Mouse (Mus musculus) forebrain, embryonic 14.5 days (tissue): ENCODE data around the gene Gnaz. TPM values are rescaled to one million over a fixed set of nuclear protein-coding genes. Genes with fewer than 3 reads are reported as not detected.

ENCODE experiments used
- ATAC-seq: fragments of 200-750 bp; cut with Nextera tagmentation; 2 replicates; pipeline ENCODE4 v1.8.0; 2017; ENCODE audit warnings: mild to moderate bottlenecking, moderate library complexity
- DNase-seq: peaks from one replicate; pipeline ENCODE4 v3.0.0-alpha.2; 2015; ENCODE audit warnings: low spot score
- H3K27ac ChIP-seq: fragments of 300-500 bp; sonication (generic); 2 replicates; pipeline ENCODE4 v1.5.1; 2014; ENCODE audit warnings: low read depth, mild to moderate bottlenecking, control low read depth, low read length, moderate library complexity
- H3K27me3 ChIP-seq: fragments of 300-500 bp; sonication (generic); replicated peaks from 2 replicates; pipeline ENCODE4 v1.6.1; 2014; ENCODE audit warnings: low read length, control low read depth, mixed read lengths; ENCODE audit not compliant: control insufficient read depth, insufficient read depth
- H3K36me3 ChIP-seq: fragments of 300-500 bp; sonication (generic); 2 replicates; pipeline ENCODE4 v1.6.1; 2014; ENCODE audit warnings: low read length, control low read depth; ENCODE audit not compliant: control insufficient read depth, insufficient read depth
- H3K4me1 ChIP-seq: fragments of 300-500 bp; sonication (generic); 2 replicates; pipeline ENCODE4 v1.6.1; 2014; ENCODE audit warnings: antibody characterized with exemption, low read length, control low read depth; ENCODE audit not compliant: control insufficient read depth, insufficient read depth
- H3K4me2 ChIP-seq: fragments of 300-500 bp; sonication (generic); 2 replicates; pipeline ENCODE4 v1.6.1; 2014; ENCODE audit warnings: mild to moderate bottlenecking, control low read depth, low read length
- H3K4me3 ChIP-seq: fragments of 300-500 bp; sonication (generic); 2 replicates; pipeline ENCODE4 v1.5.1; 2014; ENCODE audit warnings: low read depth, low read length, control low read depth
- H3K9ac ChIP-seq: fragments of 300-500 bp; sonication (generic); 2 replicates; pipeline ENCODE4 v1.6.1; 2014; ENCODE audit warnings: mild to moderate bottlenecking, low read length, control low read depth, moderate library complexity
- H3K9me3 ChIP-seq: fragments of 300-500 bp; sonication (generic); replicated peaks from 2 replicates; pipeline ENCODE4 v1.6.1; 2016; ENCODE audit warnings: low read length, control low read depth, mixed read lengths; ENCODE audit not compliant: control insufficient read depth
- WGBS: fragments of 180-500 bp; shearing (Covaris S2); extraction: QIAGEN DNeasy Blood & Tissue Kit; methylation state at CpG from one replicate; pipeline ENCODE4 v1.1.7; 2014; 5-methylcytosine and 5-hydroxymethylcytosine counted together
- polyA plus RNA-seq: library from polyadenylated mRNA; unstranded; fragments of >200 nt; fragmentation: Nextera tagmentation; extraction: Ambion mirVana; gene quantifications from 2 replicates; pipeline ENCODE4 v1.2.1, GENCODE M21; 2014

Gene Gnaz
- polyA plus RNA-seq, 1 experiment from 2014 or later = 23.7 TPM

DNA sequence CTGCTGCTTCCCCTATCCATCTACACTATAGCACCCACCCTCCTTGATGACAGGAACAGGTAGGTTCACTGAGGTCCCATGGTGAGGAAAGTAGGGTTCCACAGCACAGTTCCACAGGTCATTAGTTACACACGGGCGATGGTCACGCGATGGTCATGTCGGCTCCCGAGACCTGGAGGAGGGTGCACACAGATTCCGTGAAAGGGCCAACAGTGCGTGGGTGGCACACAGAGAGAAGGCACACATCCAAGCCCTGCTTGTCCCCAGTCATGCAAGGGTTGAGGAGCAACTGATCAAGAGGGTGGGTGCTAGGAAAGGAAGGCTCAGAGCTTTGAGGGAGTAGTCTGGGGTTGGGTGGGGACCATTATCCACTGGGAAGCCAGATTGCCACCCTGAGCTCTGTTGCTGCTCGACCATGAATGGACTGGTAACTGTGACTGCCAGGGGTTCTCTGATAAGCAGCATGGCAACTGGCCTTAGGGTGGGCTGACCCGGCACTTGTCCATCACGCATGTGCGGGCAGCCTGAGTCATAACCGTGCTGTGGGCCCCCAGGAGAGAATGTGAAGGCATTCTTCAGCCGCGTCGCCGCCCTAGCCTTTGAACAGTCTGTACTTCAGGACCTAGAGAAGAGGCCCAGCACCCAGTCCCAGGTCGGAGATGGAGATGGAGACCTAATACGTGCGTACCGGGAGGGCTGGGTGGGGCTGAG is 84.5 kb downstream of the Gnaz start:
- Histone ChIP-seq H3K36me3 (no peaks in the 10 kb centered on the region), H3K9ac (no peak overlapping the region), H3K9me3 (no peaks in the 10 kb centered on the region), H3K27me3 (no peaks in the 10 kb centered on the region), H3K4me1 (peaks cover 5% of the 10 kb centered on the region; the same call in 1 of the 2 replicates), H3K4me2 (no peak overlapping the region), H3K4me3 (no peak overlapping the region), H3K27ac (no peak overlapping the region)
- no peak for ATAC-seq
- 92% methylated on average over 21 of the region's 21 CpGs for WGBS
- no peak for DNase-seq

DNA sequence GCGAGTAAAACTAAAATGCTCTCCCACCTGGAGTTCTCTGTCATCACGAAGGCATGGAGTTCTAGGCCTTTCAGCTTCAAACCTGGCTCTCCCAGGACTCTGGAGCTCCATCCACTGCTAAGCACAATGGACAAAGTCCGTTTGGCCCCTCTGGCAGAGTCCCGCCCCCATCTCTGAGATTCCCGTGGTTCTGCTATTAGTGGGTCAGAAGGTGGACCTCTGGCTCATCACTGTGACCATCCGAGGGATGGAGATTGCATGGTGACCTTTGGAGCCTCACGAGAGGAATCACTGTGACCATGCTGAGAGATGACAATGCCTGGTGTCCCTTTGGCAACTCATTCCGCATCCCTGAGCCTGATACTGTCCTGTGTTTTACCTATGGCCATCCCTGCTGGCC is 85.9 kb downstream of the Gnaz start:
- H3K4me3 ChIP-seq = no peak overlapping the region
- H3K27me3 ChIP-seq = no peaks in the 10 kb centered on the region
- no peak overlapping the region for H3K27ac ChIP-seq
- WGBS = 83% methylated on average over 8 of the region's 8 CpGs
- DNase-seq = no peak
- H3K4me2 ChIP-seq = no peak overlapping the region
- no peaks in the 10 kb centered on the region for H3K9me3 ChIP-seq
- no peaks in the 10 kb centered on the region for H3K36me3 ChIP-seq
- ATAC-seq = no peak
- H3K9ac ChIP-seq = no peak overlapping the region
- peaks cover 5% of the 10 kb centered on the region; the same call in 1 of the 2 replicates for H3K4me1 ChIP-seq

DNA sequence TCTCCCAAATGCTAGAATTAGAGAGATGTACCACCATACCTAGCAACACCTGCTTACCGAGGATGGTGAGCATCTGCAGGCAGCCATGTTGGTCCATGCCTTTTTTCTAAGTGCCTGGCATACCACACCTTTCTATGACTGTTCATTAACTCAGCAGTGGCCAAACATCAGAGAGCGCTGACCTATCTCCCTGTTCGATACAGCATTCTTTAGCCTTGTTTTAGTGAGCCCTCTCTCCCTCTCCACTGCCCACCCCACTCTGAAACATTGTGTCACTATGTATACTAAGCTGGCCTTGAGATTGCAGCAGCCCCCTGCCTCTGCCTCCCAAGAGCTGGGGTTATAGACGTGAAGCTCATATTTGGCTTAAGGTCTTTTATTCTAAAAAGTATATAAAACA is 86.7 kb downstream of the Gnaz start:
- peaks cover 5% of the 10 kb centered on the region; the same call in 1 of the 2 replicates for H3K4me1 ChIP-seq
- no peaks in the 10 kb centered on the region for H3K9me3 ChIP-seq
- DNase-seq (no peak), ATAC-seq (no peak)
- no peak overlapping the region for H3K27ac ChIP-seq
- no peak overlapping the region for H3K4me2 ChIP-seq
- no peak overlapping the region for H3K9ac ChIP-seq
- H3K27me3 ChIP-seq = no peaks in the 10 kb centered on the region
- H3K36me3 ChIP-seq = no peaks in the 10 kb centered on the region
- 91% methylated on average over 4 of the region's 4 CpGs for WGBS
- no peak overlapping the region for H3K4me3 ChIP-seq

GRCm38 (mm10) chr10:75054125-75054524 is 87.1 kb downstream of the Gnaz start:
- peaks cover 5% of the 10 kb centered on the region; the same call in 1 of the 2 replicates for H3K4me1 ChIP-seq
- H3K4me2 ChIP-seq = no peak overlapping the region
- H3K27ac ChIP-seq = no peak overlapping the region
- H3K36me3 ChIP-seq = no peaks in the 10 kb centered on the region
- ATAC-seq (no peak), DNase-seq (no peak)
- H3K27me3 ChIP-seq = no peaks in the 10 kb centered on the region
- 84% methylated on average over 6 of the region's 6 CpGs for WGBS
- H3K9ac ChIP-seq = no peak overlapping the region
- H3K4me3 ChIP-seq = no peak overlapping the region
- H3K9me3 ChIP-seq = no peaks in the 10 kb centered on the region

GRCm38 (mm10) chr10:75055672-75056071 is 88.7 kb downstream of the Gnaz start:
- H3K27ac ChIP-seq = no peak overlapping the region
- ATAC-seq = no peak

GRCm38 (mm10) chr10:75056255-75056654 is 89.3 kb downstream of the Gnaz start:
- Histone ChIP-seq H3K9me3 (no peaks in the 10 kb centered on the region), H3K36me3 (no peaks in the 10 kb centered on the region), H3K27ac (no peak overlapping the region), H3K4me1 (peaks cover 13% of the 10 kb centered on the region), H3K9ac (no peak overlapping the region), H3K27me3 (no peaks in the 10 kb centered on the region), H3K4me3 (no peak overlapping the region), H3K4me2 (no peak overlapping the region)
- WGBS = 2% methylated on average over 4 of the region's 4 CpGs
- ATAC-seq = no peak
- peak; percentile 33 for DNase-seq

More at GRCm38 (mm10) chr10:75055672-75056071, 88.7 kb downstream of the Gnaz start:
- H3K9ac ChIP-seq = no peak overlapping the region
- H3K36me3 ChIP-seq = no peaks in the 10 kb centered on the region
- DNase-seq = no peak
- no peak overlapping the region for H3K4me2 ChIP-seq
- no peaks in the 10 kb centered on the region for H3K9me3 ChIP-seq
- no peak overlapping the region for H3K4me3 ChIP-seq
- H3K27me3 ChIP-seq = no peaks in the 10 kb centered on the region
- 78% methylated on average over 5 of the region's 5 CpGs for WGBS
- peaks cover 13% of the 10 kb centered on the region for H3K4me1 ChIP-seq

DNA sequence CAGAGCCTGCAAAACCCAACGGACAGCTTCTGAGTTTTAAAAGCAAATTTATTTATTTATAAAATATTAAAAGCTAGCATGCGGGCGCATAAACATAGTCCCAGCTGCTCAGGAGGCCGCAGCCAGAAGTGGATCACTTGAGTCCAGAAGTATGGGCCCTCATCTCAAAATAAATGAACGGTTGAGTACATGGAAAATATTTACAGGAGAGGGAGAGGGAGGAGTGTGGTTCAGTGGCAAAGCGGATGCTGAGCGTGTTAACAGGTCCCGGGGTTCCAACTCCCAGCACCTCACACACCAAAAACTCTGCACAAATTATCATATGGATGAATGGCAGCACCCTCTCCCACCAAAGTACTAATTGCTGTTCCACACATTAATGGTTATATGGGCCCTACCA is 91.4 kb downstream of the Gnaz start:
- DNase-seq (no peak), ATAC-seq (no peak)
- peaks cover 26% of the 10 kb centered on the region for H3K4me1 ChIP-seq
- H3K4me3 ChIP-seq = no peak overlapping the region
- no peaks in the 10 kb centered on the region for H3K9me3 ChIP-seq
- no peak overlapping the region for H3K27ac ChIP-seq
- H3K4me2 ChIP-seq = no peak overlapping the region
- WGBS = 80% methylated on average over 8 of the region's 8 CpGs
- no peaks in the 10 kb centered on the region for H3K27me3 ChIP-seq
- H3K36me3 ChIP-seq = no peaks in the 10 kb centered on the region
- no peak overlapping the region for H3K9ac ChIP-seq

- Histone ChIP-seq H3K9me3 (no peaks in the 10 kb centered on the region), H3K27me3 (no peaks in the 10 kb centered on the region), H3K9ac (no peak overlapping the region), H3K4me3 (no peak overlapping the region), H3K4me2 (peak overlapping the region; percentile 3; the same call in 1 of the 2 replicates), H3K36me3 (no peaks in the 10 kb centered on the region), H3K4me1 (peaks cover 32% of the 10 kb centered on the region), H3K27ac (no peak overlapping the region)
- DNase-seq = peak; percentile 29
- WGBS = 12% methylated on average over 9 of the region's 9 CpGs
- ATAC-seq = no peak
Measured at GRCm38 (mm10) chr10:75058761-75059395, 91.9 kb downstream of the Gnaz start.

DNA sequence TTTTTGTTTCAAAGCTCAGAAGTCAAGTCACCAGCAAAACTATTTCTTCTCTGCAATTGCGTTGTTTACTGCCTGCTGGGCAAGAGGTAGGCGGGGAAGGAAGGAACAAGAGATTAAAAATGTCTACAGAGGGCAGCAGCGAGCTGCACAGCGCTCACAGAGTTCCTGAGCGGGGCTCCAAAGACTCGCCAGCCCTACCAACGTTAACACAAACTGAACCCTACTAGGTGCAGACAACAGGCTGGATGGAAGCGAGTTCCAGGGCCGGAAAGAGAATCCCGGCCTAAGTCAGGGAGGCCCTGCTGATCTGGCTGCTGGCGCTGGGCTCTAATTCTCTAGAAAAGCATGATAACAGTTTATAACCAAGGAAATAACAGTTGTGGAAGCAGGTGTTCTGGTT is 92.4 kb downstream of the Gnaz start:
- Histone ChIP-seq H3K4me1 (peaks cover 37% of the 10 kb centered on the region), H3K9me3 (no peaks in the 10 kb centered on the region), H3K9ac (no peak overlapping the region), H3K36me3 (no peaks in the 10 kb centered on the region), H3K4me2 (peak overlapping the region; percentile 93), H3K27ac (no peak overlapping the region), H3K27me3 (no peaks in the 10 kb centered on the region), H3K4me3 (no peak overlapping the region)
- WGBS = under 1% methylated on average over 11 of the region's 11 CpGs
- ATAC-seq (peak; percentile 35; the same call in 1 of the 2 replicates), DNase-seq (peak; percentile 88)
